Mouse (Mus musculus) kidney, postnatal 10 days (tissue): ENCODE data around the gene Fam207a.

Source experiments
- DNase-seq: peaks from one replicate; pipeline ENCODE4 v3.0.0; 2021; ENCODE audit warnings: mixed read lengths

The Fam207a gene

GRCm38 (mm10) chr10:77515385-77516348 lies at the start of gene Fam207a:
Fam207a (minus strand) TSS chr10:77515785.
- peak; percentile 96 for DNase-seq

GRCm38 (mm10) chr10:77565005-77565404 lies 49.4 kb upstream of the Fam207a start:
- DNase-seq = no peak

- DNase-seq = no peak
Measured at GRCm38 (mm10) chr10:77561508-77561907, 45.9 kb upstream of the Fam207a start.

GRCm38 (mm10) chr10:77560830-77561229 lies 45.2 kb upstream of the Fam207a start:
- DNase-seq = no peak

- DNase-seq = no peak
Measured at GRCm38 (mm10) chr10:77560090-77560489, 44.5 kb upstream of the Fam207a start.

- no peak for DNase-seq
Measured at GRCm38 (mm10) chr10:77557641-77558040, 42.1 kb upstream of the Fam207a start.

GRCm38 (mm10) chr10:77556631-77557030 lies 41.0 kb upstream of the Fam207a start:
- no peak for DNase-seq

GRCm38 (mm10) chr10:77554918-77555317 lies 39.3 kb upstream of the Fam207a start:
- DNase-seq = no peak

- no peak for DNase-seq
Measured at GRCm38 (mm10) chr10:77553285-77553684, 37.7 kb upstream of the Fam207a start.

GRCm38 (mm10) chr10:77552162-77552561 lies 36.6 kb upstream of the Fam207a start:
- DNase-seq = no peak

GRCm38 (mm10) chr10:77550874-77551273 lies 35.3 kb upstream of the Fam207a start:
- no peak for DNase-seq

GRCm38 (mm10) chr10:77548576-77548975 lies 33.0 kb upstream of the Fam207a start:
- DNase-seq = no peak

GRCm38 (mm10) chr10:77544916-77545315 lies 29.3 kb upstream of the Fam207a start:
- no peak for DNase-seq

- DNase-seq = peak; percentile 45
Measured at GRCm38 (mm10) chr10:77543226-77543625, 27.6 kb upstream of the Fam207a start.

- DNase-seq = no peak
Measured at GRCm38 (mm10) chr10:77541864-77542666, 26.5 kb upstream of the Fam207a start.

GRCm38 (mm10) chr10:77540576-77541102 lies 25.1 kb upstream of the Fam207a start:
- no peak for DNase-seq

- DNase-seq = no peak
Measured at GRCm38 (mm10) chr10:77539320-77539945, 23.8 kb upstream of the Fam207a start.

GRCm38 (mm10) chr10:77537215-77538209 lies 21.9 kb upstream of the Fam207a start:
- no peak for DNase-seq

- DNase-seq = no peak
Measured at GRCm38 (mm10) chr10:77536727-77537126, 21.1 kb upstream of the Fam207a start.

GRCm38 (mm10) chr10:77532020-77532413 lies 16.4 kb upstream of the Fam207a start:
- DNase-seq = no peak
